Mouse (Mus musculus): Measurements from ENCODE around the gene Emilin1. TPM values are rescaled to one million over a fixed set of nuclear protein-coding genes. Genes with fewer than 3 reads are reported as not detected.

Gene Emilin1
- total RNA-seq, 1 experiment: 16.6 TPM

DNA sequence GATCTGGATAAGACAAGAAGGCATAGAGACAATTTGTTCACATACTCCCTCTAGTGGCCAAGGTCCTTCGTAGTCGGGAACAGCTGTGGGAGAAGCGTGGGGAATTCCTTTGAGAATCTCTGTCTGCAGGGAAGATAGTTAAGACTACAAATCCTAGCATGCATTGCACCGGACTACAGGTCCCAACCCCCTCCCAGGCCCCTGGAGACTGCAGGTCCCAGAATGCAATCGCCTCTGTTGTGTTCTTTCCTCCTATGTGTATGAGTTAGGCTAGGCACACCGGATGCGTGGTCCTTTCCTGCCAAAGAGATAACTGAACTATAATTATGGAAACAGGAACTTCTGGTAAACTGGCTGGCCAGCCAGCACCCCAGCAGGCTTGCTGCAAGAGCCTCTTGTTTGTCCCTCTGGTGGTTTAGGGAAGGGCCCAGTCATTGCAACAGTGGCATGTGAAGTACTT, 2.8 kb downstream of the Emilin1 start:
- in situ Hi-C loops (cut with MboI; ENCODE audit: low sequenced_read_pairs in 2 of 2, unreplicated experiment in 2 of 2): no loop called here
- Histone ChIP-seq H3K9ac (ENCODE audit: insufficient read depth, low read depth, low read length, poor library complexity, severe bottlenecking) (0 out of 2 replicates have a peak overlapping the region, but pooled peaks have one; percentile 23), H3K36me3 (ENCODE audit: control insufficient read depth, insufficient read depth, low read length, poor library complexity, severe bottlenecking) (no peaks in the 10 kb centered on the region; the same call in 1 of the 2 replicates), H3K9me3 (ENCODE audit: control insufficient read depth, insufficient read depth, low read depth, low read length) (no peaks in the 10 kb centered on the region), H3K27ac (ENCODE audit: insufficient read depth, low read depth, low read length, poor library complexity, severe bottlenecking) (no peak overlapping the region), H3K4me3 (ENCODE audit: insufficient read depth in 1 of 2, low read depth in 1 of 2, low read length in 2 of 2, poor library complexity in 1 of 2, severe bottlenecking in 1 of 2) (no peak overlapping the region), H3K4me1 (ENCODE audit: control insufficient read depth in 2 of 2, insufficient read depth in 2 of 2, low read length in 2 of 2, poor library complexity in 1 of 2) (peaks cover 6 to 51% of the 10 kb centered on the region in 2 experiments)
- DNase-seq (ENCODE audit: low read depth, low spot score): peak; percentile 93
- TF ChIP-seq HCFC1 (IDR thresholded peaks at IDR 0.05; ENCODE audit: borderline replicate concordance, insufficient read depth, low read length): peak; percentile 98
- TF ChIP-seq MAFK (IDR thresholded peaks at IDR 0.05; ENCODE audit: insufficient read depth, low read depth, low read length): no peak
- peak; percentile 58; the same call in 1 of the 2 replicates for TF ChIP-seq CHD2 (IDR thresholded peaks at IDR 0.05; ENCODE audit: low read depth, low read length)

- H3K9ac ChIP-seq (ENCODE audit: insufficient read depth, low read depth, low read length, poor library complexity, severe bottlenecking): no peak overlapping the region
- H3K36me3 ChIP-seq (ENCODE audit: control insufficient read depth, insufficient read depth, low read length, poor library complexity, severe bottlenecking): no peaks in the 10 kb centered on the region; the same call in 1 of the 2 replicates
- peaks cover 6 to 51% of the 10 kb centered on the region in 2 experiments for H3K4me1 ChIP-seq (ENCODE audit: control insufficient read depth in 2 of 2, insufficient read depth in 2 of 2, low read length in 2 of 2, poor library complexity in 1 of 2)
- TF ChIP-seq ZNF384 (IDR thresholded peaks at IDR 0.05; ENCODE audit: low read depth, low read length) (no peak), MAFK (IDR thresholded peaks at IDR 0.05; ENCODE audit: insufficient read depth, low read depth, low read length) (no peak), HCFC1 (IDR thresholded peaks at IDR 0.05; ENCODE audit: borderline replicate concordance, insufficient read depth, low read length) (no peak), CHD2 (IDR thresholded peaks at IDR 0.05; ENCODE audit: low read depth, low read length) (no peak)
- in situ Hi-C loops (cut with MboI; ENCODE audit: low sequenced_read_pairs in 2 of 2, unreplicated experiment in 2 of 2): no loop called here
- no peak for DNase-seq (ENCODE audit: low read depth, low spot score)
- peak overlapping the region in 1 of 2 experiments; percentile 8; a peak in 1 of 4 replicates for H3K4me3 ChIP-seq (ENCODE audit: insufficient read depth in 1 of 2, low read depth in 1 of 2, low read length in 2 of 2, poor library complexity in 1 of 2, severe bottlenecking in 1 of 2)
- H3K27ac ChIP-seq (ENCODE audit: insufficient read depth, low read depth, low read length, poor library complexity, severe bottlenecking): no peak overlapping the region
- H3K9me3 ChIP-seq (ENCODE audit: control insufficient read depth, insufficient read depth, low read depth, low read length): no peaks in the 10 kb centered on the region
These were observed 3.6 kb downstream of the Emilin1 start for GRCm38 (mm10) chr5:30916841-30917240.

GRCm38 (mm10) chr5:30917348-30917747, 4.1 kb downstream of the Emilin1 start:
- in situ Hi-C loops (cut with MboI; ENCODE audit: low sequenced_read_pairs in 2 of 2, unreplicated experiment in 2 of 2): no loop called here
- no peaks in the 10 kb centered on the region for H3K9me3 ChIP-seq (ENCODE audit: control insufficient read depth, insufficient read depth, low read depth, low read length)
- no peak for TF ChIP-seq MAFK (IDR thresholded peaks at IDR 0.05; ENCODE audit: insufficient read depth, low read depth, low read length)
- TF ChIP-seq ZC3H11A (IDR thresholded peaks at IDR 0.05; ENCODE audit: borderline replicate concordance, low read depth, low read length): no peak
- no peak for TF ChIP-seq ZNF384 (IDR thresholded peaks at IDR 0.05; ENCODE audit: low read depth, low read length)
- no peak for TF ChIP-seq HCFC1 (IDR thresholded peaks at IDR 0.05; ENCODE audit: borderline replicate concordance, insufficient read depth, low read length)
- no peak for TF ChIP-seq CHD2 (IDR thresholded peaks at IDR 0.05; ENCODE audit: low read depth, low read length)
- no peak for DNase-seq (ENCODE audit: low read depth, low spot score)
- peaks cover 6 to 50% of the 10 kb centered on the region in 2 experiments for H3K4me1 ChIP-seq (ENCODE audit: control insufficient read depth in 2 of 2, insufficient read depth in 2 of 2, low read length in 2 of 2, poor library complexity in 1 of 2)
- no peak overlapping the region for H3K27ac ChIP-seq (ENCODE audit: insufficient read depth, low read depth, low read length, poor library complexity, severe bottlenecking)
- peak overlapping the region; percentile 6 to 13; a peak in 1 of 4 replicates for H3K4me3 ChIP-seq (ENCODE audit: insufficient read depth in 1 of 2, low read depth in 1 of 2, low read length in 2 of 2, poor library complexity in 1 of 2, severe bottlenecking in 1 of 2)
- H3K36me3 ChIP-seq (ENCODE audit: control insufficient read depth, insufficient read depth, low read length, poor library complexity, severe bottlenecking): no peaks in the 10 kb centered on the region; the same call in 1 of the 2 replicates
- H3K9ac ChIP-seq (ENCODE audit: insufficient read depth, low read depth, low read length, poor library complexity, severe bottlenecking): 0 out of 2 replicates have a peak overlapping the region, but pooled peaks have one; percentile 22

DNA sequence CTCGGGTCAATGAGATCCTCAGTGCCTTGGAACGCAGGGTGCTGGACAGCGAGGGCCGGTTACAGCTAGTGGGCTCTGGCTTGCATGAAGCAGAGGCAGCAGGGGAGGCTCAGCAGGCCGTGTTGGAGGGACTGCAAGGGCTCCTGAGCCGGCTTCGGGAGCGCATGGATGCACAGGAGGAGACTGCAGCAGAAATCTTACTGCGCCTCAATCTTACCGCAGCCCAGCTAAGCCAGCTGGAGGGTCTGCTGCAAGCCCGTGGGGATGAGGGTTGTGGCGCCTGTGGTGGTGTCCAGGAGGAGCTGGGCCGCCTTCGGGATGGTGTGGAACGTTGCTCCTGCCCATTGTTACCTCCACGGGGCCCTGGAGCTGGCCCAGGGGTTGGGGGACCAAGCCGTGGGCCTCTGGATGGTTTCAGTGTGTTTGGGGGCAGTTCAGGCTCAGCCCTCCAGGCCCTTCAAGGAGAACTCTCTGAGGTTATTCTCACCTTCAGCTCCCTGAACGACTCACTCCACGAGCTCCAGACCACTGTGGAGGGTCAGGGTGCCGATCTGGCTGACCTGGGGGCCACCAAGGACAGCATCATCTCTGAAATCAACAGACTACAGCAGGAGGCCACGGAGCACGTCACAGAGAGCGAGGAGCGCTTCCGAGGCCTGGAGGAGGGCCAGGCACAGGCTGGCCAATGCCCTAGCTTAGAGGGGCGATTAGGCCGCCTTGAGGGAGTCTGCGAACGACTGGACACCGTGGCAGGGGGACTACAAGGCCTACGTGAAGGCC, 4.9 kb downstream of the Emilin1 start:
- H3K9ac ChIP-seq (ENCODE audit: insufficient read depth, low read depth, low read length, poor library complexity, severe bottlenecking): 0 out of 2 replicates have a peak overlapping the region, but pooled peaks have one; percentile 22
- H3K27ac ChIP-seq (ENCODE audit: insufficient read depth, low read depth, low read length, poor library complexity, severe bottlenecking): no peak overlapping the region
- peak overlapping the region; percentile 6 to 13; a peak in 1 of 4 replicates for H3K4me3 ChIP-seq (ENCODE audit: insufficient read depth in 1 of 2, low read depth in 1 of 2, low read length in 2 of 2, poor library complexity in 1 of 2, severe bottlenecking in 1 of 2)
- no peaks in the 10 kb centered on the region for H3K9me3 ChIP-seq (ENCODE audit: control insufficient read depth, insufficient read depth, low read depth, low read length)
- H3K4me1 ChIP-seq (ENCODE audit: control insufficient read depth in 2 of 2, insufficient read depth in 2 of 2, low read length in 2 of 2, poor library complexity in 1 of 2): peaks cover 2 to 43% of the 10 kb centered on the region in 2 experiments; a peak in 3 of 4 replicates
- DNase-seq (ENCODE audit: low read depth, low spot score): no peak
- H3K36me3 ChIP-seq (ENCODE audit: control insufficient read depth, insufficient read depth, low read length, poor library complexity, severe bottlenecking): no peaks in the 10 kb centered on the region; the same call in 1 of the 2 replicates
- in situ Hi-C loops (cut with MboI; ENCODE audit: low sequenced_read_pairs in 2 of 2, unreplicated experiment in 2 of 2): no loop called here
- TF ChIP-seq ZC3H11A (IDR thresholded peaks at IDR 0.05; ENCODE audit: borderline replicate concordance, low read depth, low read length) (no peak), ZNF384 (IDR thresholded peaks at IDR 0.05; ENCODE audit: low read depth, low read length) (no peak), MAFK (IDR thresholded peaks at IDR 0.05; ENCODE audit: insufficient read depth, low read depth, low read length) (no peak), CHD2 (IDR thresholded peaks at IDR 0.05; ENCODE audit: low read depth, low read length) (no peak), HCFC1 (IDR thresholded peaks at IDR 0.05; ENCODE audit: borderline replicate concordance, insufficient read depth, low read length) (no peak)

Measured in ES-E14 (cell line).